In the genomic region with DNA sequence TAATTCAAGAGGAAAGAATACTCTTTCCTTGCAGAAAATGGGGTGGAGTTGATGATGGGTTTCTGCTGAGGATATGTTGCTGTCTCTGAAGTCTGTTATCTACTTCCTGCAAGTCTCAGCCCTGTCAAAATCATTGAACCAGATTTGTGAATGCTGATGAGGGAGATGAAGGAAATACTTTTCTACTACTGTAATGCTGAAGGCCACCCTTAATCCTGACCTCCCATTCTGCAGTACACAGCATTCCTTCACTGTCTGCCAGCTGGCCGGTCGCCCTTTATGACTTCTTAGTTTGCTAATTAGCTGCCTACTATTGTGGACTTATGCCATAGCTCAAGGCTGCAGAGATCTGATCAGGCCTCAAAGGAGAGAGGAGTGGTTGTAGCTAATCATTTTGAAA, we compare ENCODE assay signal across 9 mouse cellular contexts. TPM values are rescaled to one million over a fixed set of nuclear protein-coding genes. Genes with fewer than 3 reads are reported as not detected.
A peak's percentile ranks its signal among the peaks of the same experiment; 100 is the strongest.
DNase-seq lines count a peak whose midpoint lies in the region; ATAC-seq and TF ChIP-seq lines count a peak whose summit lies in the region.
"Had no signal": no experiment of that assay in that cellular context is flagged by ENCODE, and none has a peak within 500 bp of the region (broad histone marks: within the 10 kb centered on the region; RNA-seq: fewer than 3 reads in every experiment).

No protein-coding gene starts in this region.

- no peak for TF ChIP-seq CTCF in cerebellum, adult 2 months (IDR thresholded peaks at IDR 0.05; ENCODE audit: borderline replicate concordance, insufficient read depth, low read depth, low read length)
- TF ChIP-seq CTCF in thymus, adult 2 months (IDR thresholded peaks at IDR 0.05; ENCODE audit: borderline replicate concordance, control insufficient read depth, extremely low read depth, insufficient read depth, low read length, poor library complexity): no peak

- no peaks in the 10 kb centered on the region for H3K36me3 ChIP-seq in midbrain, embryonic 14.5 days (ENCODE audit: control insufficient read depth, insufficient read depth, low read length)
- H3K36me3 ChIP-seq in midbrain, embryonic 13.5 days: no peaks in the 10 kb centered on the region
- H3K36me3 ChIP-seq in lung, embryonic 15.5 days: peaks cover 21% of the 10 kb centered on the region; the same call in 1 of the 2 replicates
- no peaks in the 10 kb centered on the region for H3K36me3 ChIP-seq in thymus, adult 2 months (ENCODE audit: control insufficient read depth, insufficient read depth, low read length)

- no peaks in the 10 kb centered on the region for H3K9me3 ChIP-seq in midbrain, embryonic 14.5 days (ENCODE audit: control insufficient read depth, low read length)
- H3K9me3 ChIP-seq in midbrain, embryonic 13.5 days: no peaks in the 10 kb centered on the region
- no peaks in the 10 kb centered on the region for H3K9me3 ChIP-seq in lung, embryonic 15.5 days

- no peak for TF ChIP-seq POLR2A in cerebellum, adult 2 months (IDR thresholded peaks at IDR 0.05; ENCODE audit: borderline replicate concordance, insufficient read depth, low read length)
- no peak for TF ChIP-seq POLR2A in thymus, adult 2 months (IDR thresholded peaks at IDR 0.05; ENCODE audit: control insufficient read depth, extremely low read depth, insufficient read depth, low read length, poor library complexity)

- no peak overlapping the region for H3K4me2 ChIP-seq in midbrain, embryonic 14.5 days (ENCODE audit: low read length)
- no peak overlapping the region for H3K4me2 ChIP-seq in midbrain, embryonic 13.5 days (replicated peaks)
- no peak overlapping the region for H3K4me2 ChIP-seq in lung, embryonic 15.5 days

- no peaks in the 10 kb centered on the region for H3K4me1 ChIP-seq in midbrain, embryonic 14.5 days (ENCODE audit: control insufficient read depth, insufficient read depth, low read length)
- no peaks in the 10 kb centered on the region; the same call in 1 of the 2 replicates for H3K4me1 ChIP-seq in midbrain, embryonic 13.5 days (replicated peaks)
- H3K4me1 ChIP-seq in cerebellum, adult 2 months (ENCODE audit: control insufficient read depth, insufficient read depth, low read length): no peaks in the 10 kb centered on the region
- H3K4me1 ChIP-seq in lung, embryonic 15.5 days: peaks cover 6% of the 10 kb centered on the region; the same call in 1 of the 2 replicates
- H3K4me1 ChIP-seq in thymus, adult 2 months (replicated peaks; ENCODE audit: control insufficient read depth, insufficient read depth, low read length): no peaks in the 10 kb centered on the region

- no peak for ATAC-seq in midbrain, embryonic 14.5 days (ENCODE audit: low FRiP score, low TSS enrichment)
- ATAC-seq in midbrain, embryonic 13.5 days: no peak
- ATAC-seq in lung, embryonic 15.5 days (ENCODE audit: borderline replicate concordance, extremely low read depth, low FRiP score, low TSS enrichment): peak; percentile 59; the same call in 1 of the 2 replicates
- ATAC-seq in megakaryocyte progenitor cell, adult 5-6 weeks (replicated peaks; ENCODE audit: poor library complexity): no peak

- no peaks in the 10 kb centered on the region for H3K27me3 ChIP-seq in midbrain, embryonic 14.5 days (ENCODE audit: control insufficient read depth, insufficient read depth, low read length)
- H3K27me3 ChIP-seq in midbrain, embryonic 13.5 days: no peaks in the 10 kb centered on the region
- H3K27me3 ChIP-seq in cerebellum, adult 2 months (ENCODE audit: control insufficient read depth, insufficient read depth, low read length): no peaks in the 10 kb centered on the region
- no peaks in the 10 kb centered on the region for H3K27me3 ChIP-seq in lung, embryonic 15.5 days
- no peaks in the 10 kb centered on the region for H3K27me3 ChIP-seq in thymus, adult 2 months (ENCODE audit: control insufficient read depth, insufficient read depth, low read length)

- H3K9ac ChIP-seq in midbrain, embryonic 14.5 days (replicated peaks; ENCODE audit: low read length): no peak overlapping the region
- H3K9ac ChIP-seq in midbrain, embryonic 13.5 days (replicated peaks): no peak overlapping the region
- no peak overlapping the region for H3K9ac ChIP-seq in lung, embryonic 15.5 days

- 43% methylated on average over 2 of the region's 2 CpGs for WGBS in midbrain, embryonic 14.5 days
- WGBS in midbrain, embryonic 13.5 days: 44% methylated on average over 2 of the region's 2 CpGs
- 33% methylated on average over 2 of the region's 2 CpGs for WGBS in cerebellum, adult 2 months
- WGBS in lung, embryonic 15.5 days: 37% methylated on average over 2 of the region's 2 CpGs
- WGBS in thymus, adult 2 months: 90% methylated on average over 2 of the region's 2 CpGs

- no peak overlapping the region for H3K27ac ChIP-seq in midbrain, embryonic 14.5 days (replicated peaks; ENCODE audit: low read depth, low read length)
- H3K27ac ChIP-seq in midbrain, embryonic 13.5 days: no peak overlapping the region
- H3K27ac ChIP-seq in cerebellum, adult 2 months (ENCODE audit: insufficient read depth, low read length): no peak overlapping the region
- H3K27ac ChIP-seq in lung, embryonic 15.5 days: peak overlapping the region; percentile 33; the same call in 1 of the 2 replicates
- no peak overlapping the region for H3K27ac ChIP-seq in thymus, adult 2 months (ENCODE audit: control insufficient read depth, insufficient read depth, low read length)

- no peak overlapping the region for H3K4me3 ChIP-seq in midbrain, embryonic 14.5 days (replicated peaks; ENCODE audit: low read depth, low read length)
- H3K4me3 ChIP-seq in midbrain, embryonic 13.5 days (replicated peaks): no peak overlapping the region
- no peak overlapping the region for H3K4me3 ChIP-seq in cerebellum, adult 2 months (replicated peaks; ENCODE audit: insufficient read depth, low read depth, low read length)
- no peak overlapping the region for H3K4me3 ChIP-seq in lung, embryonic 15.5 days
- H3K4me3 ChIP-seq in thymus, adult 2 months (ENCODE audit: control insufficient read depth, insufficient read depth, low read length): no peak overlapping the region
- H3K4me3 ChIP-seq: erythroblast, embryonic 14.5 days had no signal

- peak; percentile 42 for DNase-seq in midbrain, embryonic 14.5 days
- DNase-seq in cerebellum, adult 2 months: peak; percentile 48 to 65
- peak; percentile 76 for DNase-seq in heart, postnatal 4 days
- DNase-seq in thymus, adult 2 months: no peak
- no peak for DNase-seq in urinary bladder, postnatal 10 days (ENCODE audit: low spot score)

RNA-seq across cellular contexts. Expression of gene Vcl, which starts 54.6 kb away (rescaled TPM):
- 6.5 and 14.3 TPM in 2 replicates for polyA plus RNA-seq in midbrain, embryonic 14.5 days (2014; fragmentation: Nextera tagmentation; extraction: Ambion mirVana)
- 9.7 and 11.2 TPM in 2 replicates for polyA plus RNA-seq in midbrain, embryonic 13.5 days (2015; fragmentation: Nextera tagmentation; extraction: Ambion mirVana)
- polyA plus RNA-seq in cerebellum, adult 2 months (2012; rRNA removed): 23.9 and 26.7 TPM in 2 replicates
- 100 to 1,000 TPM; 200 to 201 TPM for total RNA-seq in heart, postnatal 4 days (2021)
- 60.2 and 62.7 TPM in 2 replicates for polyA plus RNA-seq in lung, embryonic 15.5 days (2015; fragmentation: Nextera tagmentation; extraction: Ambion mirVana)
- 12.4 and 14.7 TPM in 2 replicates for polyA plus RNA-seq in thymus, adult 2 months (2012; rRNA removed)
- total RNA-seq in megakaryocyte progenitor cell, adult 5-6 weeks (2015): 42.9 and 50.6 TPM in 2 replicates
- total RNA-seq in megakaryocyte progenitor cell, adult 5-6 weeks (2017): 30.0 and 32.3 TPM in 2 replicates

Comparison
In these comparisons a context has a peak if more than half of its experiments do, and no peak if none do; other contexts are left out.
1. DNase-seq: peak in midbrain, embryonic 14.5 days (single experiment), cerebellum, adult 2 months (2 of 2) and heart, postnatal 4 days (single experiment); none in thymus, adult 2 months (single experiment) and urinary bladder, postnatal 10 days (single experiment).